Mouse (Mus musculus) limb, embryonic 10.5 days (tissue): ENCODE measurements at regions not wholly inside any gene's neighbourhood (a gene's known extent, or its start where the extent isn't known, plus 50 kb on each side); places are given as distances from the start of the nearest gene placed in this dataset.

Experiments used
- DNase-seq: peaks from one replicate; pipeline ENCODE4 v3.0.0-alpha.2; 2017; ENCODE audit warnings: low spot score
- H3K27ac ChIP-seq: fragments of 300-500 bp; sonication (generic); 2 replicates; pipeline ENCODE4 v1.5.1; 2016; ENCODE audit warnings: mild to moderate bottlenecking
- H3K27me3 ChIP-seq: fragments of 300-500 bp; sonication (generic); 2 replicates; pipeline ENCODE4 v1.6.1; 2016; ENCODE audit warnings: low read depth, mild to moderate bottlenecking; ENCODE audit not compliant: poor library complexity, severe bottlenecking
- H3K36me3 ChIP-seq: fragments of 300-500 bp; sonication (generic); 2 replicates; pipeline ENCODE4 v1.6.1; 2016; ENCODE audit warnings: mild to moderate bottlenecking, moderate library complexity
- H3K4me1 ChIP-seq: fragments of 300-500 bp; sonication (generic); 2 replicates; pipeline ENCODE4 v1.6.1; 2016
- H3K4me3 ChIP-seq: fragments of 300-500 bp; sonication (generic); 2 replicates; pipeline ENCODE4 v1.5.1; 2016; ENCODE audit warnings: mild to moderate bottlenecking, moderate library complexity
- H3K9me3 ChIP-seq: fragments of 300-500 bp; sonication (generic); replicated peaks from 2 replicates; pipeline ENCODE4 v1.6.1; 2016; ENCODE audit warnings: mild to moderate bottlenecking
- WGBS: fragments of 180-500 bp; shearing (Covaris S2); methylation state at CpG from one replicate; pipeline ENCODE4 v1.1.7; 2016; 5-methylcytosine and 5-hydroxymethylcytosine counted together

GRCm38 (mm10) chr3:8310379-8311128 lies 1299.3 kb downstream of the Zfp704 start:
- no peaks in the 10 kb centered on the region for H3K4me1 ChIP-seq
- H3K27ac ChIP-seq, result no peak overlapping the region
- H3K9me3 ChIP-seq, result no peaks in the 10 kb centered on the region
- WGBS, result 76% methylated on average over 4 of the region's 4 CpGs
- no peak overlapping the region for H3K4me3 ChIP-seq
- no peaks in the 10 kb centered on the region for H3K36me3 ChIP-seq
- H3K27me3 ChIP-seq, result no peaks in the 10 kb centered on the region
- DNase-seq, result no peak

- H3K9me3 ChIP-seq, result no peaks in the 10 kb centered on the region
- WGBS, result 89% methylated on average over 3 of the region's 3 CpGs
- DNase-seq, result no peak
- H3K36me3 ChIP-seq, result no peaks in the 10 kb centered on the region
- no peaks in the 10 kb centered on the region for H3K27me3 ChIP-seq
- no peak overlapping the region for H3K4me3 ChIP-seq
- H3K27ac ChIP-seq, result no peak overlapping the region
- no peaks in the 10 kb centered on the region for H3K4me1 ChIP-seq
These were observed 1302.6 kb downstream of the Zfp704 start for GRCm38 (mm10) chr3:8307296-8307695.

GRCm38 (mm10) chr3:8304784-8305183 lies 1305.1 kb downstream of the Zfp704 start:
- Histone ChIP-seq H3K27ac (no peak overlapping the region), H3K9me3 (no peaks in the 10 kb centered on the region), H3K4me1 (no peaks in the 10 kb centered on the region), H3K36me3 (no peaks in the 10 kb centered on the region), H3K4me3 (no peak overlapping the region), H3K27me3 (no peaks in the 10 kb centered on the region)
- no peak for DNase-seq

- Histone ChIP-seq H3K36me3 (no peaks in the 10 kb centered on the region), H3K4me3 (no peak overlapping the region), H3K9me3 (no peaks in the 10 kb centered on the region), H3K27me3 (no peaks in the 10 kb centered on the region), H3K27ac (no peak overlapping the region), H3K4me1 (no peaks in the 10 kb centered on the region)
- no peak for DNase-seq
- 87% methylated on average over 1 of the region's 1 CpGs for WGBS
These were observed 1316.8 kb downstream of the Zfp704 start for GRCm38 (mm10) chr3:8293036-8293435.

GRCm38 (mm10) chr3:8289558-8289957 lies 1320.3 kb downstream of the Zfp704 start:
- DNase-seq, result no peak
- 89% methylated on average over 2 of the region's 2 CpGs for WGBS
- Histone ChIP-seq H3K27me3 (no peaks in the 10 kb centered on the region), H3K27ac (no peak overlapping the region), H3K9me3 (no peaks in the 10 kb centered on the region), H3K4me3 (no peak overlapping the region), H3K4me1 (no peaks in the 10 kb centered on the region), H3K36me3 (no peaks in the 10 kb centered on the region)

GRCm38 (mm10) chr3:8288437-8288836 lies 1321.4 kb downstream of the Zfp704 start:
- no peak for DNase-seq
- H3K4me3 ChIP-seq, result no peak overlapping the region

GRCm38 (mm10) chr3:8284655-8285428 lies 1325.0 kb downstream of the Zfp704 start:
- no peaks in the 10 kb centered on the region for H3K9me3 ChIP-seq
- no peak overlapping the region for H3K4me3 ChIP-seq
- 76% methylated on average over 14 of the region's 14 CpGs for WGBS
- H3K36me3 ChIP-seq, result no peaks in the 10 kb centered on the region
- no peaks in the 10 kb centered on the region for H3K27me3 ChIP-seq
- DNase-seq, result no peak
- H3K27ac ChIP-seq, result no peak overlapping the region
- H3K4me1 ChIP-seq, result no peaks in the 10 kb centered on the region

More at GRCm38 (mm10) chr3:8288437-8288836, 1321.4 kb downstream of the Zfp704 start:
- WGBS, result 93% methylated on average over 1 of the region's 1 CpGs
- no peaks in the 10 kb centered on the region for H3K9me3 ChIP-seq
- no peak overlapping the region for H3K27ac ChIP-seq
- H3K27me3 ChIP-seq, result no peaks in the 10 kb centered on the region
- H3K4me1 ChIP-seq, result no peaks in the 10 kb centered on the region
- no peaks in the 10 kb centered on the region for H3K36me3 ChIP-seq

GRCm38 (mm10) chr3:8282411-8282810 lies 1327.5 kb downstream of the Zfp704 start:
- no peaks in the 10 kb centered on the region for H3K9me3 ChIP-seq
- H3K4me3 ChIP-seq, result no peak overlapping the region
- no peak for DNase-seq
- no peak overlapping the region for H3K27ac ChIP-seq
- H3K36me3 ChIP-seq, result no peaks in the 10 kb centered on the region
- no peaks in the 10 kb centered on the region for H3K4me1 ChIP-seq
- no peaks in the 10 kb centered on the region for H3K27me3 ChIP-seq
- 82% methylated on average over 2 of the region's 2 CpGs for WGBS

GRCm38 (mm10) chr3:8276661-8277060 lies 1333.2 kb downstream of the Zfp704 start:
- no peak for DNase-seq
- WGBS, result 77% methylated on average over 1 of the region's 1 CpGs
- Histone ChIP-seq H3K27me3 (no peaks in the 10 kb centered on the region), H3K27ac (no peak overlapping the region), H3K4me3 (no peak overlapping the region), H3K4me1 (no peaks in the 10 kb centered on the region), H3K9me3 (no peaks in the 10 kb centered on the region), H3K36me3 (no peaks in the 10 kb centered on the region)

GRCm38 (mm10) chr3:8270935-8271298 lies 1339.0 kb downstream of the Zfp704 start:
- DNase-seq, result no peak
- Histone ChIP-seq H3K4me3 (no peak overlapping the region), H3K9me3 (no peaks in the 10 kb centered on the region), H3K27me3 (no peaks in the 10 kb centered on the region), H3K4me1 (peaks cover 7% of the 10 kb centered on the region), H3K36me3 (no peaks in the 10 kb centered on the region), H3K27ac (0 out of 2 replicates have a peak overlapping the region, but pooled peaks have one; percentile 11)
- WGBS, result 64% methylated on average over 3 of the region's 3 CpGs

- Histone ChIP-seq H3K27ac (0 out of 2 replicates have a peak overlapping the region, but pooled peaks have one; percentile 19), H3K36me3 (no peaks in the 10 kb centered on the region), H3K4me1 (peaks cover 7% of the 10 kb centered on the region), H3K4me3 (no peak overlapping the region), H3K27me3 (no peaks in the 10 kb centered on the region), H3K9me3 (no peaks in the 10 kb centered on the region)
- 52% methylated on average over 1 of the region's 1 CpGs for WGBS
- no peak for DNase-seq
These were observed 1339.6 kb downstream of the Zfp704 start for GRCm38 (mm10) chr3:8270009-8270934.

GRCm38 (mm10) chr3:8265783-8266182 lies 1344.1 kb downstream of the Zfp704 start:
- Histone ChIP-seq H3K4me3 (no peak overlapping the region), H3K36me3 (no peaks in the 10 kb centered on the region), H3K27me3 (no peaks in the 10 kb centered on the region), H3K9me3 (no peaks in the 10 kb centered on the region), H3K4me1 (peaks cover 6% of the 10 kb centered on the region), H3K27ac (no peak overlapping the region)
- 84% methylated on average over 3 of the region's 3 CpGs for WGBS
- DNase-seq, result no peak
